Mouse (Mus musculus): ENCODE measurements at regions not wholly inside any gene's neighbourhood (a gene's known extent, or its start where the extent isn't known, plus 50 kb on each side); places are given as distances from the start of the nearest gene placed in this dataset.

- no peak overlapping the region for H3K4me2 ChIP-seq
- no peak overlapping the region for H3K4me3 ChIP-seq (replicated peaks)
- no peak for ATAC-seq (ENCODE audit: insufficient read depth, low FRiP score, low read depth)
- no peaks in the 10 kb centered on the region for H3K9me3 ChIP-seq
- H3K9ac ChIP-seq, result no peak overlapping the region
- no peak overlapping the region for H3K27ac ChIP-seq
- 81% methylated on average over 3 of the region's 3 CpGs for WGBS
- no peaks in the 10 kb centered on the region for H3K27me3 ChIP-seq (replicated peaks)
- no peaks in the 10 kb centered on the region for H3K36me3 ChIP-seq
- H3K4me1 ChIP-seq, result no peaks in the 10 kb centered on the region
Measured at GRCm38 (mm10) chr10:98554575-98554974, 359.6 kb upstream of the Atp2b1 start.

GRCm38 (mm10) chr10:98557470-98558060 lies 356.6 kb upstream of the Atp2b1 start:
- no peaks in the 10 kb centered on the region for H3K4me1 ChIP-seq
- ATAC-seq (ENCODE audit: insufficient read depth, low FRiP score, low read depth), result no peak
- no peak overlapping the region for H3K9ac ChIP-seq
- H3K27me3 ChIP-seq (replicated peaks), result no peaks in the 10 kb centered on the region
- no peak overlapping the region for H3K4me2 ChIP-seq
- H3K4me3 ChIP-seq (replicated peaks), result no peak overlapping the region
- no peaks in the 10 kb centered on the region for H3K36me3 ChIP-seq
- no peaks in the 10 kb centered on the region for H3K9me3 ChIP-seq
- no peak overlapping the region for H3K27ac ChIP-seq
- 77% methylated on average over 9 of the region's 9 CpGs for WGBS

GRCm38 (mm10) chr10:98558560-98558959 lies 355.6 kb upstream of the Atp2b1 start:
- H3K36me3 ChIP-seq, result no peaks in the 10 kb centered on the region
- ATAC-seq (ENCODE audit: insufficient read depth, low FRiP score, low read depth), result no peak
- no peaks in the 10 kb centered on the region for H3K27me3 ChIP-seq (replicated peaks)
- H3K27ac ChIP-seq, result no peak overlapping the region
- H3K9me3 ChIP-seq, result no peaks in the 10 kb centered on the region
- H3K4me3 ChIP-seq (replicated peaks), result no peak overlapping the region
- H3K4me1 ChIP-seq, result no peaks in the 10 kb centered on the region
- H3K4me2 ChIP-seq, result no peak overlapping the region
- no peak overlapping the region for H3K9ac ChIP-seq
- 79% methylated on average over 2 of the region's 2 CpGs for WGBS

GRCm38 (mm10) chr10:98562297-98562912 lies 351.8 kb upstream of the Atp2b1 start:
- Histone ChIP-seq H3K4me2 (no peak overlapping the region), H3K4me3 (replicated peaks) (no peak overlapping the region), H3K9me3 (no peaks in the 10 kb centered on the region), H3K36me3 (no peaks in the 10 kb centered on the region), H3K27ac (no peak overlapping the region), H3K27me3 (replicated peaks) (no peaks in the 10 kb centered on the region), H3K4me1 (no peaks in the 10 kb centered on the region), H3K9ac (no peak overlapping the region)
- 81% methylated on average over 2 of the region's 2 CpGs for WGBS
- ATAC-seq (ENCODE audit: insufficient read depth, low FRiP score, low read depth), result no peak

GRCm38 (mm10) chr10:98572782-98573536 lies 341.2 kb upstream of the Atp2b1 start:
- no peak overlapping the region for H3K27ac ChIP-seq
- no peak overlapping the region for H3K9ac ChIP-seq
- no peaks in the 10 kb centered on the region for H3K36me3 ChIP-seq
- no peak for ATAC-seq (ENCODE audit: insufficient read depth, low FRiP score, low read depth)
- no peak overlapping the region for H3K4me3 ChIP-seq (replicated peaks)
- no peaks in the 10 kb centered on the region for H3K9me3 ChIP-seq
- 0 out of 2 replicates have a peak overlapping the region, but pooled peaks have one; percentile 16 for H3K4me2 ChIP-seq
- no peaks in the 10 kb centered on the region for H3K4me1 ChIP-seq
- 52% methylated on average over 16 of the region's 16 CpGs for WGBS
- no peaks in the 10 kb centered on the region for H3K27me3 ChIP-seq (replicated peaks)

- H3K27me3 ChIP-seq (replicated peaks), result no peaks in the 10 kb centered on the region
- no peaks in the 10 kb centered on the region for H3K9me3 ChIP-seq
- no peak overlapping the region for H3K4me2 ChIP-seq
- no peak for ATAC-seq (ENCODE audit: insufficient read depth, low FRiP score, low read depth)
- no peak overlapping the region for H3K4me3 ChIP-seq (replicated peaks)
- no peak overlapping the region for H3K9ac ChIP-seq
- H3K4me1 ChIP-seq, result no peaks in the 10 kb centered on the region
- H3K36me3 ChIP-seq, result no peaks in the 10 kb centered on the region
- H3K27ac ChIP-seq, result no peak overlapping the region
- WGBS, result 81% methylated on average over 6 of the region's 6 CpGs
Measured at GRCm38 (mm10) chr10:98577040-98577439, 337.2 kb upstream of the Atp2b1 start.

- Histone ChIP-seq H3K4me2 (no peak overlapping the region), H3K36me3 (no peaks in the 10 kb centered on the region), H3K27ac (no peak overlapping the region), H3K4me3 (replicated peaks) (no peak overlapping the region), H3K9ac (no peak overlapping the region), H3K27me3 (replicated peaks) (no peaks in the 10 kb centered on the region), H3K4me1 (no peaks in the 10 kb centered on the region), H3K9me3 (no peaks in the 10 kb centered on the region)
- 52% methylated on average over 1 of the region's 1 CpGs for WGBS
- no peak for ATAC-seq (ENCODE audit: insufficient read depth, low FRiP score, low read depth)
Measured at GRCm38 (mm10) chr10:98584776-98585175, 329.4 kb upstream of the Atp2b1 start.

- H3K36me3 ChIP-seq, result no peaks in the 10 kb centered on the region
- H3K4me2 ChIP-seq, result no peak overlapping the region
- no peak for ATAC-seq (ENCODE audit: insufficient read depth, low FRiP score, low read depth)
- H3K4me3 ChIP-seq (replicated peaks), result no peak overlapping the region
- H3K9ac ChIP-seq, result no peak overlapping the region
- 84% methylated on average over 14 of the region's 14 CpGs for WGBS
- no peak overlapping the region for H3K27ac ChIP-seq
- H3K27me3 ChIP-seq (replicated peaks), result no peaks in the 10 kb centered on the region
- H3K9me3 ChIP-seq, result no peaks in the 10 kb centered on the region
- H3K4me1 ChIP-seq, result no peaks in the 10 kb centered on the region
Measured at GRCm38 (mm10) chr10:98589726-98590125, 324.5 kb upstream of the Atp2b1 start.

GRCm38 (mm10) chr10:98592154-98592553 lies 322.1 kb upstream of the Atp2b1 start:
- Histone ChIP-seq H3K27ac (no peak overlapping the region), H3K4me1 (no peaks in the 10 kb centered on the region), H3K4me2 (no peak overlapping the region), H3K9me3 (no peaks in the 10 kb centered on the region), H3K4me3 (replicated peaks) (no peak overlapping the region), H3K9ac (no peak overlapping the region), H3K27me3 (replicated peaks) (no peaks in the 10 kb centered on the region), H3K36me3 (no peaks in the 10 kb centered on the region)
- no peak for ATAC-seq (ENCODE audit: insufficient read depth, low FRiP score, low read depth)
- WGBS, result 79% methylated on average over 6 of the region's 6 CpGs

- 47% methylated on average over 5 of the region's 5 CpGs for WGBS
- no peak overlapping the region for H3K9ac ChIP-seq
- no peaks in the 10 kb centered on the region for H3K4me1 ChIP-seq
- H3K4me3 ChIP-seq (replicated peaks), result no peak overlapping the region
- no peak for ATAC-seq (ENCODE audit: insufficient read depth, low FRiP score, low read depth)
- H3K4me2 ChIP-seq, result no peak overlapping the region
- no peaks in the 10 kb centered on the region for H3K36me3 ChIP-seq
- no peaks in the 10 kb centered on the region for H3K9me3 ChIP-seq
- H3K27me3 ChIP-seq (replicated peaks), result no peaks in the 10 kb centered on the region
- H3K27ac ChIP-seq, result no peak overlapping the region
Measured at GRCm38 (mm10) chr10:98593910-98594309, 320.3 kb upstream of the Atp2b1 start.

GRCm38 (mm10) chr10:98608221-98608941 lies 305.8 kb upstream of the Atp2b1 start:
- H3K4me2 ChIP-seq, result no peak overlapping the region
- H3K4me3 ChIP-seq (replicated peaks), result no peak overlapping the region
- 83% methylated on average over 18 of the region's 18 CpGs for WGBS
- no peak overlapping the region for H3K9ac ChIP-seq
- H3K9me3 ChIP-seq, result no peaks in the 10 kb centered on the region
- H3K27ac ChIP-seq, result no peak overlapping the region
- no peak for ATAC-seq (ENCODE audit: insufficient read depth, low FRiP score, low read depth)
- H3K27me3 ChIP-seq (replicated peaks), result no peaks in the 10 kb centered on the region
- H3K4me1 ChIP-seq, result no peaks in the 10 kb centered on the region
- H3K36me3 ChIP-seq, result no peaks in the 10 kb centered on the region

GRCm38 (mm10) chr10:98610708-98611107 lies 303.5 kb upstream of the Atp2b1 start:
- no peak overlapping the region for H3K4me2 ChIP-seq
- 61% methylated on average over 6 of the region's 6 CpGs for WGBS
- H3K9me3 ChIP-seq, result no peaks in the 10 kb centered on the region
- H3K4me3 ChIP-seq (replicated peaks), result no peak overlapping the region
- no peaks in the 10 kb centered on the region for H3K27me3 ChIP-seq (replicated peaks)
- H3K36me3 ChIP-seq, result no peaks in the 10 kb centered on the region
- no peak overlapping the region for H3K9ac ChIP-seq
- ATAC-seq (ENCODE audit: insufficient read depth, low FRiP score, low read depth), result no peak
- no peaks in the 10 kb centered on the region for H3K4me1 ChIP-seq
- no peak overlapping the region for H3K27ac ChIP-seq
